Mouse (Mus musculus) E14TG2a.4 (cell line): ENCODE results near the gene Crkl.

Experiments
- CTCF ChIP-seq: conservative IDR thresholded peaks from 2 replicates; pipeline ENCODE4 v1.5.1; 2014; ENCODE audit warnings: low read length
- POU5F1 ChIP-seq: IDR thresholded peaks from 2 replicates; pipeline ENCODE4 v1.6.1; 2014; ENCODE audit warnings: low read length, borderline replicate concordance

DNA sequence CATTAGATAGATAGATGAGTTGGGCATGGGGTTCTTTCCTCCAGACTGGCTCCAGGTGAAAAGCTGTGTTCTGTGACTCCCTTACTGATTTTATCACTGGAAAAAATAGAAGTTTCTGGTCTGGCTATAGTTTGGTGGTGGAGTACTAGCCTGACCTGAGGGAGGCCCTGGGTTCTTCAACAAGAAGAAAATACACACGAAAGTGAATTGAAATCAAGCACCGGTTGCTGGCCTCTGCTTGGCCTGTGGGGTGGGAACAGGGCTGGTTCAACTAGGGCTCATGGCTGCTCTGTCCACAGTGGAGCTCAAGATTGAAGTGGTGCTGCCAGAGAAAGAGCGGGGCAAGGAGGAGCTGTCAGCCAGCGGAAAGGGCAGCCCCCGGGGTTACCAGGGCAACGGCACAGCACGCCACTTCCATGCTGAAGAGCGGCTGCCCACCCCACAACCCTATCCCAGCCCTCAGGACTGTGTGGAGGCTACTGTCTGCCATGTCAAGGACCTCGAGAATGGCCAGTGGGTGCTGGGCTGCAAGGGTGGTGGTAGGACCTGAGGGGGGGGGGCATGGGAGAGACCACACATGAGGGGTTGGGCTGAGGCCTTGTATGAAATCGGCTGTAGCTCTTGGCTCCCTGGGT, 47.6 kb downstream of the Crkl start:
- TF ChIP-seq CTCF = no peak
- no peak for TF ChIP-seq POU5F1
